Mouse (Mus musculus) ovary, adult 18-20 months (tissue): Measurements from ENCODE around the gene Babam2.
A peak's percentile ranks its signal among the peaks of the same experiment; 100 is the strongest.

Source experiments
- DNase-seq: peaks from one replicate; pipeline ENCODE4 v3.0.0; 2022; ENCODE audit warnings: low spot score, mixed read lengths

The Babam2 gene

DNA sequence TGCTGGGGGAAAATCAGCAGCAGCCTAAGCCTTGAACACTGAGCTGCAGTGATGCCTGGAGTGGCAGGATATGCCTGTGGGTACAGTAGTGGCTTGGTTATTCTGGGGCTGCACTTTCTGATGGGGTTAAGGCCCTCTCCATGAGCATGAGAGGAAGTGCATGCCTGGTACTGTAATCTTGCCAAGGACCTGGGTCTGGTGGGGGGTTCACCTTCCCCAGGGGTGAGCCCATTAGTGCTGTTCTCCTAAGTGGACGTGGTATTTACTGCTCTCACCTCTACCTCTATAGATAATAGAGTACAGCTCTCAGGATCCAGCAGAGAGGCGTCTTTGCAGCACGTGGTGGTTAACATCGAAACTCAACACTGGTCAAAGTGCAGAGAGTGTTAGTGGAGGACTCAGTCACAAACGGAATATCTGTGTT is 16.4 kb downstream of the Babam2 start:
- DNase-seq: no peak

GRCm38 (mm10) chr5:31715486-31716150 is 18.1 kb downstream of the Babam2 start:
- peak; percentile 74 for DNase-seq

DNA sequence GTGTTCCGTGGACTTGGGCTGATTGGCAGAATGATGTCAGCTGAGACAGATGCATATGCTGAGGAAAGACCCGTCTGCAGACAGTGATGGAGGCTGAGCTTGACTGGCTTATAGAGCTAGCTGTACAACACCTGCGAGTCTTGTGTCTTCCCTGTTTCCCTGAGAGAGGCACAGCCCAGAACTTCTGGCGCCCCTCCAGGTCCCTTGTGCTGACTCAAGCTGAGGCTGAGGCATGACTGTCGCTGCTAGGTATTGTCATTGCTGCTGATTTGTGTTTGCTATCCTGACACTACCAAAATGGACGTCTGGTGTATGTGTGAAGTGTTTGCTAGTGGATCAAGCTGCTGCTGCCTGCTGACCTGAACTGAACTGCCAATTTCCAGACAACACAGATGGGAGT is 27.0 kb downstream of the Babam2 start:
- no peak for DNase-seq

DNA sequence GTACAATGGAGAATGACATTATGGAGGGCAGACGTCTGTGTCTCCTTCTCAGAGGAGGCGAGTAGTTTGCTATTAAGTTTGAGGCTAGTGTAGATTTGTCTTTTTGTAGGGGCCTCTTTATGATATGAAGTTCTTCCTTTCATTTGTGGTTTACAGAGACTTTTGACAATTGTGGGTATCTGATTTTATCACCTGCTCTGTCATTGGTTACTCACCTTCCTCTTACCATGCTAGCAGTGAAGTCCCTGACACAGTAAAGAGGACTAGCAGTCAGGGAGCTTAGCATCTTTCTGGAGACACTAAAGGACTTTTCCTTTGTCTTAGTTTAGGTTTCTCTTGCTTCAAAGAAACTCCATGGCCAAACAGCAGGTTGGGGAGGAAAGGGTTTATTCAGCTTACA is 28.4 kb downstream of the Babam2 start:
- DNase-seq: no peak

GRCm38 (mm10) chr5:31727456-31727855 is 30.0 kb downstream of the Babam2 start:
- DNase-seq: no peak

DNA sequence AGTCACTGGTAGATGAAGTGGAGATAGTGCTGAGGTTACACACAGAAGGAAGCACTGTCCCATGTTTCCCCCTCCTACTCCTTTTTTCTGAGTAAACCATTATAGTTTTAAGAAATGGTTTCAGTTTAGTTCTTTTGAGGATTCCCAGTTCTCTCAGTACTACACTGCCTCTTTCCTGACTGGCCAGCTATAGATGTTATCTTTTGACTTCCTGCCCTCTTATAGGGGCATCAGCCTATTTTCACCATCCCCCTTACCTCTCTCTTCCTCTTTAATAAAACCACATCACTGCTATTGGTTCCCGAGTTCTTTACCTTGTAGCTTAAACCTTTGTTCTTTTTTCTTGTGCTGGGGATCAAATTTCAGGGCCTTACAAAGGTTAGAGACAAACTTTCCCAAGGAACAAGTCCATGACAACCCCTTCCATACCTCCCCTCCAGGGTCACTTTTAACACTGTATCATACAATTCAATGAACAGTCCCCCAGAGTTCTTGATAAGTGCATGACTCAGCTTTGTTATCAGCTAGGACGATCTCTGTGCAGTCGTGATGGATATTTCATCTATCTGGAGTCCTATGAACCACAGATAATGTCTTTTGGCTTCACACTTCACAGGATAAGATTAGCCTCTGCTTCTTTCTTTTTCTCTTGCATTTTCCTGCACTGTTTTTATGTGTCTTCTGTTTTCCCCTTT is 35.3 kb downstream of the Babam2 start:
- DNase-seq: peak; percentile 37

DNA sequence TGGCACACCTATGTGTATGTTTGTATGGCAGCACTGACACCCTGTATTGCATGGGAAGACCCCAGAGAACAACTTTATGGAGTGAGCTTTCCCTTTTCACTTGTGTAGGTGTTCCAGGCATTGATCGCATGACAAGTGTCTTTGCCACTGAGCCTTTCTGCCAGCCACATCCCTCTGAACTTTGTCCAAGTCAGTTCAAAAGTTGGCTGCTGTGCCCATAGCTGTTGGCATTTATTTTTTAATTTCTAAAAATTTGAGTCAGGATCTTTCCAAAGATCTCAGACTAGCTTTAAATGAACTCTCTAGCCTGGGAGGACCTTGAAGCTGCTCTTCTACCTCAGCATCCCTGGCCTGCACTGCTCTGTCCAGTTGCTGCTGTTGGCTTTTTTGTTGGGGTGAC is 44.4 kb downstream of the Babam2 start:
- no peak for DNase-seq

DNA sequence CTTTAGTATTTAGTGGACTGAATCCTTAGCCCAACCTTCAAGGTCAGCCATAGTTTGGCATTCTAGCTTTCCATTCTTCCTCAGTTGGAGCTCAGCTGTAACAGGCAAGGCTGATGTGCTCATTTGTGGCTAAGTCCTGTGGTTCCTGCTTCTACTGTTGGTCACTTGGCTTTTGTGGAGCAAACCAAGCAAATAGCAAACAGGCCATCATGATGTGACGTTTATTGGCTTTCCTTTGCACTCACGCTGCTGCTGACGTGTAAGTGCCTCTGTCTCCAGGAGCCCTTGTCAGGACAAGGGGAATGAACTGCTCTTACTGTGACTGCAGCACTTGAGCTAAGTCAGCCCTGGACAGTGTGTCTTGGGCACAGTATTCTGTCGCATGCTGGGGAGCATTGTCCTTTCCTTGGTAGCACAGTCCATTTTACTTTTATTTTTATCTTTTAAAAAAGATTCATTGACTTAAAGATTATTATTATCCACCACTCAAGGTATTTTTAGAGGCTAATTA is 45.1 kb downstream of the Babam2 start:
- no peak for DNase-seq

GRCm38 (mm10) chr5:31749401-31749800 is 51.9 kb downstream of the Babam2 start:
- no peak for DNase-seq

DNA sequence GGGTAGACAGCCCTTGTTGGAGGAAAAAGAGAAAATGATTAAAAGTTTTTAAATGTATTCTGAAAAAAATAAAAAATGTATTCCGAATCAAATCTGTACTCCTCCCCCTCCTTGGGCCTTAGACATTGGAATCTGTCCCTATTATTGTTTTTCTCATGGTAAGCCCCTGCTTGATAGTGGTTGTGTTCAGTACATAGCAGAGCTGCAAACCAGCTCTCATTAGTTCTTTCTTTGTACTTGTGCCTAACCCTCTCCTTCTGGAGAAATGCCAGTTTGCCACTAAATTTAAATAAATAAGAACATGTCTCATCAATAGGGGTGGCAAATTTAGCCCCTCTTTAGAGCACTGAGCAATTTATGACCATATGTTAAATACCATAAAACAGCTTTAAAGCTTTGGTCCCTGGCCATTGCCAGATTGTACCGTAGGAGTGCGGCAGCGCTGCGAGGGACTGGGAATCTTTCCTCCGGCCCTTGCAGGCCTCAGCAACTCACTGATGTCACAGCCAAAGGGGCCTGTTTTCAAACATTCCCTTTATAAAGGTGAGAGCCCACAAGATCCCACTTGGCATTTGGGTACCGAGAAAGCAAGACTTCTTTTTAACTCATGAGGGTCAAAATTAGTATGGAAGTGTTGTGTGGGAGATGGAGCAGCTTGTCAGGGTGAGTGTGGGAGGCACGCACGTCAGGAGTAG is 52.9 kb downstream of the Babam2 start:
- DNase-seq: no peak

DNA sequence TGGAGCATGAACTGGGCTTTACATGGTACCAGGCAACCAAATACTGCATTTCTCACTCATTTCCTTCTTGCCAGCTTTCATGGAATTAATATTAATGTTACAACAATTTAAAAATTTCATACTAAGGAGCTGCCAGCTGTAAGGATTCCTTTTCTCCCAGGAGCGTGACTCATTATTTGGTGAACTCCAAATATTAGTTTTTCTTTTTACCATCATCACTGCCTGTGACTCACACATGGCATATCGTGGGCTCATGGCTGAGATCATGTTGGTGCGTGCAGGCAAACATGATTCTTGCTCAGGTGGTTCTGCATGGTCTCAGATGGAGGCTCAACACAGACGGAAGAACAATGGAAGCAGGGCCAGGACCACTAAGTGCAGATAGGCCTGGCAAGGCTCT is 53.5 kb downstream of the Babam2 start:
- DNase-seq: no peak

GRCm38 (mm10) chr5:31754634-31755033 is 57.1 kb downstream of the Babam2 start:
- no peak for DNase-seq

- no peak for DNase-seq
These were observed 57.8 kb downstream of the Babam2 start for GRCm38 (mm10) chr5:31755255-31755654.

DNA sequence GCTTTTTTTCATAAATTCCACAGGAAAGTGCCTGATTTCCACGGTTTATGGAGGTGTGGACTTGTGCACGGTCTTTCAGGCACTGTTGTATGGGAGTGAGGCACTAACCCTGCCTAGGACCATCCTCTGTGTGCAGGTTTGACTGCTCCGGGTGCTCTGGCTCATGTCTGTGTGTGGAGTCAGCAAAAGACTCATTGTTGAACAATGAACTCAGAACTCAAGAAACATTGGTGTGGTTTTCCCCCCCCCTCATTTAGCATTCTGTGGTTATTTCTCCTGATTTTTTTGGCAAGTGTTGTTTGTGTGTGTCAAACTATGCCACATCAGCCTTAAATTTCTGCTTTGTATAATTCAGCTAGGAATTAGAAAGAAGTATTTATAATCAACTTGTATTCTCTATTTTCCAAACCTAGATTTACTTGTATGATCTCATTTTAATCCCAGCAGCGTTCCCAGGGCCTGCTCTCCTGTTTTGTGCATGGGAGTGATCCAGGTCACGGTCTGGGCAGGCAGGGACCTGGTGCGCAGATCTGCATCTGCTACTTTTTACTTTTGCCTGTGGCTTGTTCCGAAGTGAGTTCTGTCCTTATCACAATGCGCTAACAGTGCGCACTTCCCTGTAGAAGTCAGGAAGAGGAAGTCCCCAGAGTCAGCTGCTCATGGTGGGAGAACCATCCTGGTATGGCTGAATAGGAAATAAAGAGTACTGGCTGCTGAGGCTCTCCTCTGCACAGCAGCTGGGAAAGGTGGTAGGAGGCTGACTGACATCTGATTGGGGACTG is 61.0 kb downstream of the Babam2 start:
- DNase-seq: no peak

GRCm38 (mm10) chr5:31761836-31762235 is 64.4 kb downstream of the Babam2 start:
- no peak for DNase-seq

GRCm38 (mm10) chr5:31762773-31763172 is 65.3 kb downstream of the Babam2 start:
- DNase-seq: no peak

DNA sequence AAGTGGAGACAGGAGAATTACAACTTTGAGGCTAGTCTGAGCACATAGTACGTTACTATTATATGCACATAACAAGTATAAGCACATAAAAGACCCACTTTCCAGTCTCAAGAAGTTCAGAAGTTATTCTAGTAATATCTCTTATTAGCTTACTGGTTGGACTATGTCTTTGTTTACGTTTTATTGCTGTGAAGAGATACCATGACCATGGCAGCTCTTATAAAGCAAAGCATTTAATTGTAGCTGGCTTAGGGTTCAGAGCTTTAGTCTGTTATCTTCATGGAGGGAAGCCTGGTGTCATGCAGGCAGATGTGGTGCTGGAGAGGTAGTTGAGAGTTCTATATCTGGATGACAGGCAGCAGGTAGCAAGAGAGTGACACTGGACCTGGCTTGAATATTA is 68.3 kb downstream of the Babam2 start:
- no peak for DNase-seq

GRCm38 (mm10) chr5:31766841-31767542 is 69.5 kb downstream of the Babam2 start:
- DNase-seq: no peak

GRCm38 (mm10) chr5:31771486-31771885 is 74.0 kb downstream of the Babam2 start:
- DNase-seq: no peak

GRCm38 (mm10) chr5:31771921-31772320 is 74.4 kb downstream of the Babam2 start:
- no peak for DNase-seq

GRCm38 (mm10) chr5:31774976-31775375 is 77.5 kb downstream of the Babam2 start:
- DNase-seq: no peak

DNA sequence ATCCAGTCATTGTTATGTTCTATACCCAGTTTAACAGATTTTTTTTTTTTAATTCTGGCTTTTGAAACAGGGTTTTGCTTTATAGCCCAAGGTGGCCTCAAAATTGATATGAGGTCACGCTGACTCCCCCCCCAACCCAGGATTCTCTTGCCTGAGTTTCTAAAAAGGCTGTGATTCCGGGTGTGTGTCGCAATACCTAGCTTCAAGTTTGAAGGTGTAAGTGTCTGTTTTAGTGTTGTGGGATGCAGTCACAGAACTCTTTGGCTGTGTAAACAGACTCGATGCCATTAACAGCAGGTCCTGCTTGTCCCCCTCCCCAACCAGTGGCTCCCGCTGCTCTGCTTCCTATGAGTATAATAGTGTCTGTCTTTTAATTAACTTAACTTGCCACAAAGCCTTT is 84.1 kb downstream of the Babam2 start:
- DNase-seq: no peak
